Mouse (Mus musculus) fat pad, adult 2 months (tissue): ENCODE measurements around the gene Arl5b.

Experiments used
- DNase-seq: peaks from one replicate; pipeline ENCODE4 v3.0.0-alpha.2; 2011; ENCODE audit warnings: low read depth, low spot score; ENCODE audit errors: extremely low read depth

Gene Arl5b

GRCm38 (mm10) chr2:15049117-15049873 is at the start of gene Arl5b:
Gene Arl5b (plus strand): TSS chr2:15049395.
- DNase-seq: peak; percentile 64

GRCm38 (mm10) chr2:15007531-15007930 is 41.7 kb upstream of the Arl5b start:
- no peak for DNase-seq

DNA sequence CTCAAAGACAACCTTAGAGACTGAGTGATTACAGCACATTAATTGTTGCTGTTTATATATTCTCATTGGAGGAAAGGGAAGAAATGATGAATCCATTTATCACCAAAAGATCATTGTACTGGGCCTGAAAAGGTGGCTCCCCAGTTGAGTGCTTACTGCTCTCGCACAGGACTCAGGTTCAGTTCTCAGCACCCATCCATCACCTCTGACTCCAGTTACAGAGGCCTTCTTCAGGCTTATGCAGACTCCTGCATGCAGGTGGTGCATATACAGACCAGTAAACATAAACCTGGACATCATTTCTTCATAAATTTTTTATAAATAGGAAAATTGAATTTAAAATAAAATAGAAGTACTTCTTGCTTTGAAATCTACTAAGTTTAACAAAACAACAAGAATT is 41.1 kb upstream of the Arl5b start:
- DNase-seq: no peak

GRCm38 (mm10) chr2:15026817-15027216 is 22.4 kb upstream of the Arl5b start:
- DNase-seq: peak; percentile 14

GRCm38 (mm10) chr2:15027816-15028215 is 21.4 kb upstream of the Arl5b start:
- no peak for DNase-seq

- no peak for DNase-seq
Observed at GRCm38 (mm10) chr2:15038705-15039104, 10.5 kb upstream of the Arl5b start.

GRCm38 (mm10) chr2:15040326-15040725 is 8.9 kb upstream of the Arl5b start:
- DNase-seq: no peak

GRCm38 (mm10) chr2:15054496-15054895 is 5.3 kb downstream of the Arl5b start:
- no peak for DNase-seq

- no peak for DNase-seq
Observed at GRCm38 (mm10) chr2:15054945-15055637, 5.9 kb downstream of the Arl5b start, which contains the start of gene Nsun6. Gene Nsun6 (minus strand): TSS chr2:15055069.

DNA sequence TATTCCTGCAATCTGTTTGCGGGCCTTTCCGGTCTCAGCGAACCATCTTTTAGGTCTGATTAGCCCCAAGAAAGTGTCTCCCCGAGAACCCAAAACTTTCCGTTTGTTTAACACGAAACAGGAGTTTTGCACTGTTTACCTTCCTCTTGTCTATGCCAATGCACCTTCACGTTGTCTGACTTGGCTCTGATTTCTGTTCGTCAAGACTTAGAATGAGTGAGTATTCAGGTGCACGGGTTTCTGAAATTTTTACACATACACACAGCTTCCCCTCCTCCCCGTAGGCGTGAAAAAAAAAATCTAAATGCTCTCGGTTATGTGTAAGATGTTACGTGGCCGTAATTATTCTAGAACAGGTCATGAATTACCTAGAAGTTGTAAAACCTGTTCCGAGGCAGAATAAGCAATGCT is 6.6 kb downstream of the Arl5b start:
- DNase-seq: peak; percentile 54

DNA sequence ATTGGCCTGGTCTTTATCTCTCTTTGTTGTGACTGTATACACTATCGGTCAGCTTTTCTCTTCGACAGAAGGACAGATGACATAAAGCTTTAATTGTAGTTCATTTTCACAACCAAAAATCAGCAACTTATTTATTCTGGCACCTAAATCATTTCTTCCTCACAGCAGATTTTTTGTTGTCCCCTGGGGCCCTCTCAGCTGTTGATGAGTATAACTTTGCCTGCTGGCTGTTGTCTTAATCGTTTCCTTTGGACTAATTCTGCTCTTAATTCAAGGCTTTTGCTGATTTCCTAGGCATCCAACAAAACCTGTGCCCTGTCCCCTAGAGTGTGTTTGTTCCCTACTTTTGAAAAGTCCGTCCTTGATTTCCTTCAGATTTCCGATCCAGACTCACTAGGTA is 9.0 kb downstream of the Arl5b start:
- no peak for DNase-seq

DNA sequence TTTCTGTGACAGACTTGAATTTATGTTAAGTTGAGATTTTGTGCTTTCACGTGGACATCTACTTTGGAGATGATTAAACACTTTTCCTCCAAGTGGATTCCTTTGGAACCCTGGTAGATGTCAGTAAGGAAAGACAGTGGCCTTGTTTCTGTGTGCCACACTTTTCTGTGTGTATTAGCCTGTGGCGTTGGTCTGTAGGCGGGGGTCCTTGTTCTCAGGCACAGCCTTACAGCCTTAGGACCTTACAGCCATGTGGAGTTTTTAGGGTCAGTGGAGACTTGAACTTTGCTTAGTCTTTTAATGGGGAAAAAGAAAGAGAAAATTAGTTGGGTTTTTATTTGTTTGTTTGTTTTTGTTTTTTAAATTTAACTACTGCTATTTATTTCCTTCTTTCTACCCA is 11.7 kb downstream of the Arl5b start:
- no peak for DNase-seq

DNA sequence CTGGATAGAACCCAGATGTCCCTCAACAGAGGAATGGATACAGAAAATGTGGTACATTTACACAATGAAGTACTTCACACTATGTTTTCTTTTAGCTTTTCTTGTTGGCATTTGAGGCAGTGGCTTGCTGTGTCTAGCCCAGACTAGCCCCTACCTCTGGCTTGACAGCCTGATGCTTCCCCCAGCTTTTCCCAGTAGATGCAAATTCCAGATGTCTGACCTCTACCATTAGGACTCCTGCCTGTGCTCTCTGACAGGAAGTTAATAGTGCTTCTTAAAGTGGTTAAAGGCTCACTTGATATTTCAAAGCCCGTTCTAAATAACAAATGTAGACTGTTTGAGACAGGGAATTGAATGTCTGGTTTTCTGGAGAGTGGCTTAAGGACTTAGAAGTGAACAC is 14.6 kb downstream of the Arl5b start:
- no peak for DNase-seq

DNA sequence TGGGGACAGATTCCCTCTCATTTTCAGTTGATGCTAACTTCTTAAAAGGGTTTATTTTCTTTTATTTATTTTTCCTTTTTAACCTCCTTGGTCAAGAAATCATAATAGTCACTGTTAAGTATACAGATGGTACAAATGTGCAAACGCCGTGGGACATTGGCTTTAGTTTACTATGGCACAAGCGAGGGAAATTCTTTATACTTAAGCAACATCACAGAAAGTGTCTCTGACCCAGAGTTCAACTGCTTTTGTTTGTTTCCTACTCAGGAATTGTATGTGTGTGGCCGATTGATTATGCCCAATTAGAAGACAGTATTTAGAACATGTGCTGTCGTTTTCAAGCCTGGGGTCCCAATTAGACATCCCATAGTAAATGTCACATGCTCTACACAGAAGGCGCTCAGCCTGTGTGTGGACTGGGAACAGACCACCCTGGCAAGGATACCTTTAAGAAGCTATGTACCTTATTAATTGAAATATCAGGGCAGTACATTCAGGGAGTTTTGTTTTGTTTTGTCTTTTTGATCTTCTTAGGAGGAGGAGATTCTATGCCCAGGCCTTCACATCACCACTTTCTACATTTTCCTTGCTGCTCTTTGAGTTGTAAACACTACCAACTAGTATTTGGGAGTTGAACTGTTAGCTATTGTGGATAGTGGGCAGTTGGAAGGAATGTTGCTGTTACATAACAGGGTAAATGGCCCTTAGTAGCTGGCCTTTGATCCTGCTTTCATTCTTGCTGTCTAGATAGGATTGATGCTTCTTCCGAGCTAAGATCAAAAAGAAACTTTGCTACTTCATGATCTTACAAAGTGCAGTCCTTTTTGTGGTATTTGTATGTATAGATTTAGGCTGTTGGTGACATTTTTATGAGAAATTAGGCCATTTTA is 15.4 kb downstream of the Arl5b start:
- no peak for DNase-seq

DNA sequence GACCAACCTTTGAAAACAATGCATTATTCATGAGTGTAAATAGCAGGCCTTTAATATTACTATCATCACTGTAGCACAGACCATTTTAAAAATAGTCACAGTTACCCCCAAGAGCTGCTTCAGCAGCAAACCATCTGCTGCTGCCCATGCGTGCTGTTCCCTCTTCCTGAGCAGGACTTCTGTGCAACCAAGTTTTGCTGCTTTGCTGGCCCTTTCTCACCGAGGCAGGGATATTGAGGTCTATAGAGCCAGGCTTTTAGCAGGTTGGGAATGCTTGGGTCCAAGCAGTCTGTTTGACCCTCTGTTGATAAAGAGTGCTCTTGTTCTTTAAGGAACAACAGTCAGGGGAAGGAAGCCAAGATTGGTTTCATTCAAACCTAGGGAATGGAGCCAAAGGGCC is 16.3 kb downstream of the Arl5b start:
- DNase-seq: no peak

- DNase-seq: no peak
Observed at GRCm38 (mm10) chr2:15067091-15067490, 17.9 kb downstream of the Arl5b start.

- no peak for DNase-seq
Observed at GRCm38 (mm10) chr2:15083702-15084101, 34.5 kb downstream of the Arl5b start.

DNA sequence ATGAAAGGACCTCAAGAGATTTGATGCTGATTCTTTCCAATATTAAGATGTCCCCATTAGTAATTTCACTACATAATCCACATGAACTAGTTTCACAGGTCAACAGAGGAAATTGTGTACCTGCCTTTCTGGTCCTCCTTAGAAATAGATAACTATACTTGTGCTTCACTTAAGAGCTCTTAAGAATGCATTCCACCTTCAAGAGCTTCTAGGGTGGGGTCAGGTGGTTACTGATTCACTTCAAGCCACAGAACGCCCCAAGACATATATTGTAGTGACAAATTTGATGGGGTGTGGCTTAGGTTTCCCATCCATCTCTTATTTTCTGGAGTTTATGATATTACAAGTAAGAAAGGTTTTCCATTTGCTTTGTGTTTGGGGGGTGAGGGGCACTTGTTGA is 38.1 kb downstream of the Arl5b start:
- DNase-seq: no peak

DNA sequence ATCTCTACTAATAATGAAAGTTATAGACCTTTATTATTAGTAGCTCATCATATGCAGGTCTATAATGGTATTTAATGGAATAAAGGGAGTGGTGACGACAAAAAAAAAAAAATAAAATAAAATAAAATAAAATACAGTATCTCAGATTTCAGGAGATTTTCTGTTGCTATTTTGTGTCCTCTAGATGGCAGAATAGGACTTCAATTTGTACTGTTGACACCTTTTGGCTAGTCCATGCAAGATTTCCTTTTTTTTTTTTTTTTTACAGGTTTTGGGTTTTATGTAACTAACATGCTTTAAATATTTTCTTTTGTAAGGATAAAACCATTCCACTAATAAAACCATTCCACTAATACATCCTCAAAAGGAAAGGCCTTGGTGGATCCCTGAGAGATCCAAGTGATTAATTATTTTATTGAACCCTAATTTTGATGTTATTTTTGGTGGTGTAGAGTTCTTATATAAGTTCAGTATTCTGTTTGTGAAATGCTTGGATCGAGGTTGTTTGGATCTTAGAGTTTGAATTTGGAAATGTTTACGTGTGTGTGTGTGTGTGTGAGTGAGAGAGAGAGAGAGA is 47.4 kb downstream of the Arl5b start:
- DNase-seq: no peak

DNA sequence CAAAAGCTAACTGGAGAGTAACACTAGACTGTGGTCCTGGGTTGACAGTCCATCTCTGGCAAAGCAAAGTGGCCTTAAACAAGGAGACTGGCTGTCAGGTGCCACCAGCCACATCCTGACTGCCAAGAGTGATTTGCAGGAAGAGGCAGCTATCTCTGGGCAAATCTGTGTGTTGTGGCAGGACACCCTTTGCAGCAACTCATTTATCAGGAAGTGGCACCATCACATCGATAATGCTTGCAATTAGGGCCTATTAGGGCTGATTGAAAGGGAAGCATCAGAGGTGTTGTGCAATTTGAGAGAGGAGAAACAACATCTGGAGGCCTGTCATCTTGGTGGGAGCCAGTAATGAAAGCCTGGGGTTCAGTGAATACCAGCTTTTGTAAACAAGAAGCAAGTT is 55.2 kb downstream of the Arl5b start:
- DNase-seq: no peak

GRCm38 (mm10) chr2:15111290-15111689 is 62.1 kb downstream of the Arl5b start:
- no peak for DNase-seq
